Mouse (Mus musculus): ENCODE measurements at regions not wholly inside any gene's neighbourhood (a gene's known extent, or its start where the extent isn't known, plus 50 kb on each side); places are given as distances from the start of the nearest gene placed in this dataset.

- Histone ChIP-seq H3K4me3 (ENCODE audit: insufficient read depth, low read depth, low read length) (no peak overlapping the region), H3K27ac (replicated peaks; ENCODE audit: insufficient read depth, low read depth, low read length) (no peak overlapping the region), H3K36me3 (ENCODE audit: control insufficient read depth, insufficient read depth, low read length) (no peaks in the 10 kb centered on the region), H3K9ac (ENCODE audit: low read depth, low read length) (no peak overlapping the region), H3K27me3 (ENCODE audit: control insufficient read depth, insufficient read depth, low read length) (no peaks in the 10 kb centered on the region), H3K79me2 (ENCODE audit: control insufficient read depth, insufficient read depth, low read length) (no peaks in the 10 kb centered on the region), H3K4me1 (ENCODE audit: control insufficient read depth, insufficient read depth, low read length) (no peaks in the 10 kb centered on the region)
- no peak for TF ChIP-seq POLR2A (IDR thresholded peaks at IDR 0.05; ENCODE audit: extremely low read depth, insufficient read depth, low read length)
- 76% methylated on average over 7 of the region's 7 CpGs for WGBS
- no peak for DNase-seq (ENCODE audit: extremely low read depth, low read depth, low spot score)
Measured at GRCm38 (mm10) chr4:153631161-153631560, 148.6 kb upstream of the Ajap1 start.

DNA sequence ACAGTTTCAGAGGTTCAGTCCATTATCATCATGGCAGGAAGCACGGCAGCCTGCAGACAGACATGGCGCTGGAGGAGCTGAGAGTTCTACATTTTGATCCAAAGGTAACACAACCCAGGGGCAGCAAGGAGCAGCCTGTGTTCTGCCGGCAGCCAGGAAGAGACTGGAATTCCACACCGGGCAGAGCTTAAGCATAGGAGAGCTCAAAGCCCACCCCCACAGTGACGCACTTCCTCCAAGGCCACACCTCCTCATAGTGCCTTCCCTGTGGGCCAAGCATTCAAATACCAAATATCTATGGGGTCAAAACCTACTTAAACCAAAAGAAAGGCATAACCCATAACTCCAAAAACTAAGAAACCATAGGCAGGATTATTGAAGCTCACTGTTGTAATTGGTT is 149.4 kb upstream of the Ajap1 start:
- no peaks in the 10 kb centered on the region for H3K79me2 ChIP-seq (ENCODE audit: control insufficient read depth, insufficient read depth, low read length)
- TF ChIP-seq POLR2A (IDR thresholded peaks at IDR 0.05; ENCODE audit: extremely low read depth, insufficient read depth, low read length) (no peak), CTCF (IDR thresholded peaks at IDR 0.05; ENCODE audit: low read depth, low read length) (no peak)
- H3K4me1 ChIP-seq (ENCODE audit: control insufficient read depth, insufficient read depth, low read length), result no peaks in the 10 kb centered on the region
- H3K27me3 ChIP-seq (ENCODE audit: control insufficient read depth, insufficient read depth, low read length), result no peaks in the 10 kb centered on the region
- WGBS, result 95% methylated on average over 5 of the region's 5 CpGs
- H3K36me3 ChIP-seq (ENCODE audit: control insufficient read depth, insufficient read depth, low read length), result no peaks in the 10 kb centered on the region
- H3K27ac ChIP-seq (replicated peaks; ENCODE audit: insufficient read depth, low read depth, low read length), result no peak overlapping the region
- no peak overlapping the region for H3K4me3 ChIP-seq (ENCODE audit: insufficient read depth, low read depth, low read length)
- H3K9ac ChIP-seq (ENCODE audit: low read depth, low read length), result no peak overlapping the region
- DNase-seq (ENCODE audit: extremely low read depth, low read depth, low spot score), result no peak

GRCm38 (mm10) chr4:153632551-153632950 is 149.9 kb upstream of the Ajap1 start:
- no peak for DNase-seq (ENCODE audit: extremely low read depth, low read depth, low spot score)
- 87% methylated on average over 19 of the region's 19 CpGs for WGBS
- Histone ChIP-seq H3K27ac (replicated peaks; ENCODE audit: insufficient read depth, low read depth, low read length) (no peak overlapping the region), H3K9ac (ENCODE audit: low read depth, low read length) (no peak overlapping the region), H3K27me3 (ENCODE audit: control insufficient read depth, insufficient read depth, low read length) (no peaks in the 10 kb centered on the region), H3K4me3 (ENCODE audit: insufficient read depth, low read depth, low read length) (no peak overlapping the region), H3K36me3 (ENCODE audit: control insufficient read depth, insufficient read depth, low read length) (no peaks in the 10 kb centered on the region), H3K79me2 (ENCODE audit: control insufficient read depth, insufficient read depth, low read length) (no peaks in the 10 kb centered on the region), H3K4me1 (ENCODE audit: control insufficient read depth, insufficient read depth, low read length) (no peaks in the 10 kb centered on the region)
- TF ChIP-seq CTCF (IDR thresholded peaks at IDR 0.05; ENCODE audit: low read depth, low read length) (no peak), POLR2A (IDR thresholded peaks at IDR 0.05; ENCODE audit: extremely low read depth, insufficient read depth, low read length) (no peak)

GRCm38 (mm10) chr4:153633260-153633659 is 150.6 kb upstream of the Ajap1 start:
- Histone ChIP-seq H3K27ac (replicated peaks; ENCODE audit: insufficient read depth, low read depth, low read length) (no peak overlapping the region), H3K27me3 (ENCODE audit: control insufficient read depth, insufficient read depth, low read length) (no peaks in the 10 kb centered on the region), H3K4me3 (ENCODE audit: insufficient read depth, low read depth, low read length) (no peak overlapping the region), H3K79me2 (ENCODE audit: control insufficient read depth, insufficient read depth, low read length) (no peaks in the 10 kb centered on the region), H3K36me3 (ENCODE audit: control insufficient read depth, insufficient read depth, low read length) (no peaks in the 10 kb centered on the region), H3K4me1 (ENCODE audit: control insufficient read depth, insufficient read depth, low read length) (no peaks in the 10 kb centered on the region), H3K9ac (ENCODE audit: low read depth, low read length) (no peak overlapping the region)
- no peak for DNase-seq (ENCODE audit: extremely low read depth, low read depth, low spot score)
- WGBS, result 38% methylated on average over 5 of the region's 5 CpGs
- TF ChIP-seq CTCF (IDR thresholded peaks at IDR 0.05; ENCODE audit: low read depth, low read length) (no peak), POLR2A (IDR thresholded peaks at IDR 0.05; ENCODE audit: extremely low read depth, insufficient read depth, low read length) (no peak)

- no peaks in the 10 kb centered on the region for H3K79me2 ChIP-seq (ENCODE audit: control insufficient read depth, insufficient read depth, low read length)
- no peaks in the 10 kb centered on the region for H3K36me3 ChIP-seq (ENCODE audit: control insufficient read depth, insufficient read depth, low read length)
- H3K9ac ChIP-seq (ENCODE audit: low read depth, low read length), result no peak overlapping the region
- no peak overlapping the region for H3K27ac ChIP-seq (replicated peaks; ENCODE audit: insufficient read depth, low read depth, low read length)
- DNase-seq (ENCODE audit: extremely low read depth, low read depth, low spot score), result no peak
- H3K27me3 ChIP-seq (ENCODE audit: control insufficient read depth, insufficient read depth, low read length), result no peaks in the 10 kb centered on the region
- no peak overlapping the region for H3K4me3 ChIP-seq (ENCODE audit: insufficient read depth, low read depth, low read length)
- H3K4me1 ChIP-seq (ENCODE audit: control insufficient read depth, insufficient read depth, low read length), result no peaks in the 10 kb centered on the region
- WGBS, result 45% methylated on average over 15 of the region's 15 CpGs
- TF ChIP-seq POLR2A (IDR thresholded peaks at IDR 0.05; ENCODE audit: extremely low read depth, insufficient read depth, low read length) (no peak), CTCF (IDR thresholded peaks at IDR 0.05; ENCODE audit: low read depth, low read length) (no peak)
Measured at GRCm38 (mm10) chr4:153634221-153634881, 151.7 kb upstream of the Ajap1 start.

- WGBS, result 0% methylated on average over 1 of the region's 1 CpGs
Measured at GRCm38 (mm10) chr4:153637989-153638388, 155.4 kb upstream of the Ajap1 start.

More at GRCm38 (mm10) chr4:153637989-153638388, 155.4 kb upstream of the Ajap1 start:
- Histone ChIP-seq H3K4me3 (ENCODE audit: insufficient read depth, low read depth, low read length) (no peak overlapping the region), H3K9ac (ENCODE audit: low read depth, low read length) (no peak overlapping the region), H3K79me2 (ENCODE audit: control insufficient read depth, insufficient read depth, low read length) (no peaks in the 10 kb centered on the region), H3K36me3 (ENCODE audit: control insufficient read depth, insufficient read depth, low read length) (no peaks in the 10 kb centered on the region), H3K4me1 (ENCODE audit: control insufficient read depth, insufficient read depth, low read length) (no peaks in the 10 kb centered on the region), H3K27ac (replicated peaks; ENCODE audit: insufficient read depth, low read depth, low read length) (no peak overlapping the region), H3K27me3 (ENCODE audit: control insufficient read depth, insufficient read depth, low read length) (no peaks in the 10 kb centered on the region)
- DNase-seq (ENCODE audit: extremely low read depth, low read depth, low spot score), result no peak
- no peak for TF ChIP-seq CTCF (IDR thresholded peaks at IDR 0.05; ENCODE audit: low read depth, low read length)
- TF ChIP-seq POLR2A (IDR thresholded peaks at IDR 0.05; ENCODE audit: extremely low read depth, insufficient read depth, low read length), result no peak

All from liver, adult 2 months (tissue).